In the genomic region with DNA sequence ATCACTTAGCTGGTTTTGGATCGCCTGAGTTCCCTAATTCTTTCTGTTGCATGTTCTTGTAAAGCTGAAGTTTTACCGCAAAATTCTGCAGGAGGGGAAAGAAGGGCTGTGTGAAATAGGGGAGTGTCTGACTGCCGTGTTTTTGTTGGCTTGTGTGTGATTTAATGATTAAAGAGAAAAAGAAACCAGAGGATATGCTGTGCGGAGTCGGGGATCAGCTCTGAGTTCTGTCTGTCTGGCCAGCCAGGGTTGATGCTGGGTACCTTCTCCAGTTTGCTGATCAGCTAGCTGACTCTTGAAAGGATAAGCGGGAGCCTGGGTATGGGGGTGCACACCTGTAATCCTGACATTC, we compare ENCODE assay signal across 9 mouse cellular contexts. TPM values are rescaled to one million over a fixed set of nuclear protein-coding genes. Genes with fewer than 3 reads are reported as not detected.
DNase-seq lines count a peak whose midpoint lies in the region; ATAC-seq and TF ChIP-seq lines count a peak whose summit lies in the region.
"Had no signal": no experiment of that assay in that cellular context is flagged by ENCODE, and none has a peak within 500 bp of the region (broad histone marks: within the 10 kb centered on the region; RNA-seq: fewer than 3 reads in every experiment).

No protein-coding gene starts in this region.

- peak overlapping the region; percentile 21; the same call in 1 of the 2 replicates for H3K4me2 ChIP-seq in forebrain, embryonic 15.5 days (replicated peaks)
- no peak overlapping the region for H3K4me2 ChIP-seq in forebrain, embryonic 13.5 days
- H3K4me2 ChIP-seq in lung, embryonic 14.5 days = peak overlapping the region; percentile 50
- H3K4me2 ChIP-seq in hindbrain, postnatal 0 days (ENCODE audit: low read depth, low read length) = peak overlapping the region; percentile 46
- peak overlapping the region; percentile 35; the same call in 1 of the 2 replicates for H3K4me2 ChIP-seq in midbrain, embryonic 15.5 days

- no peak for ATAC-seq in forebrain, embryonic 15.5 days (replicated peaks)
- no peak for ATAC-seq in forebrain, embryonic 13.5 days
- peak; percentile 10; the same call in 1 of the 2 replicates for ATAC-seq in lung, embryonic 14.5 days (ENCODE audit: insufficient read depth)
- no peak for ATAC-seq in hindbrain, postnatal 0 days
- no peak for ATAC-seq in midbrain, embryonic 15.5 days (replicated peaks)

- H3K27ac ChIP-seq in forebrain, embryonic 15.5 days (replicated peaks) = no peak overlapping the region
- H3K27ac ChIP-seq in forebrain, embryonic 13.5 days = no peak overlapping the region
- H3K27ac ChIP-seq in lung, embryonic 14.5 days (ENCODE audit: low read depth) = peak overlapping the region; percentile 65; the same call in 1 of the 2 replicates
- no peak overlapping the region for H3K27ac ChIP-seq in hindbrain, postnatal 0 days
- H3K27ac ChIP-seq in midbrain, embryonic 15.5 days = no peak overlapping the region

- H3K9ac ChIP-seq in forebrain, embryonic 15.5 days (replicated peaks) = no peak overlapping the region
- no peak overlapping the region for H3K9ac ChIP-seq in forebrain, embryonic 13.5 days
- H3K9ac ChIP-seq in lung, embryonic 14.5 days = no peak overlapping the region
- peak overlapping the region; percentile 2; the same call in 1 of the 2 replicates for H3K9ac ChIP-seq in hindbrain, postnatal 0 days (replicated peaks; ENCODE audit: low read length)
- no peak overlapping the region for H3K9ac ChIP-seq in midbrain, embryonic 15.5 days

- H3K4me3 ChIP-seq in forebrain, embryonic 15.5 days = no peak overlapping the region
- no peak overlapping the region for H3K4me3 ChIP-seq in forebrain, embryonic 13.5 days
- H3K4me3 ChIP-seq in lung, embryonic 14.5 days (ENCODE audit: low read depth, low read length) = no peak overlapping the region
- no peak overlapping the region for H3K4me3 ChIP-seq in lung, adult 2 months (replicated peaks; ENCODE audit: extremely low read depth, low read depth, low read length)
- no peak overlapping the region for H3K4me3 ChIP-seq in hindbrain, postnatal 0 days (ENCODE audit: low read length)
- H3K4me3 ChIP-seq in midbrain, embryonic 15.5 days = no peak overlapping the region

- H3K27me3 ChIP-seq in forebrain, embryonic 15.5 days = no peaks in the 10 kb centered on the region
- H3K27me3 ChIP-seq in forebrain, embryonic 13.5 days = no peaks in the 10 kb centered on the region
- no peaks in the 10 kb centered on the region for H3K27me3 ChIP-seq in lung, embryonic 14.5 days (ENCODE audit: insufficient read depth, low read length)
- H3K27me3 ChIP-seq in hindbrain, postnatal 0 days (ENCODE audit: insufficient read depth, low read length) = no peaks in the 10 kb centered on the region
- no peaks in the 10 kb centered on the region for H3K27me3 ChIP-seq in midbrain, embryonic 15.5 days (replicated peaks)

- no peak for TF ChIP-seq POLR2A in lung, adult 2 months (IDR thresholded peaks at IDR 0.05; ENCODE audit: borderline replicate concordance, extremely low read depth, low read depth, low read length)

- WGBS in forebrain, embryonic 15.5 days = 70% methylated on average over 6 of the region's 6 CpGs
- WGBS in forebrain, embryonic 13.5 days = 75% methylated on average over 6 of the region's 6 CpGs
- 30% methylated on average over 6 of the region's 6 CpGs for WGBS in lung, embryonic 14.5 days
- WGBS in lung, adult 2 months = 32% methylated on average over 6 of the region's 6 CpGs
- 62% methylated on average over 6 of the region's 6 CpGs for WGBS in hindbrain, postnatal 0 days
- WGBS in midbrain, embryonic 15.5 days = 69% methylated on average over 6 of the region's 6 CpGs

- no peaks in the 10 kb centered on the region for H3K9me3 ChIP-seq in forebrain, embryonic 15.5 days
- H3K9me3 ChIP-seq in forebrain, embryonic 13.5 days (replicated peaks) = no peaks in the 10 kb centered on the region
- H3K9me3 ChIP-seq in lung, embryonic 14.5 days (ENCODE audit: low read depth, low read length) = no peaks in the 10 kb centered on the region
- no peaks in the 10 kb centered on the region for H3K9me3 ChIP-seq in hindbrain, postnatal 0 days (ENCODE audit: low read length)
- no peaks in the 10 kb centered on the region for H3K9me3 ChIP-seq in midbrain, embryonic 15.5 days

- TF ChIP-seq CTCF in lung, embryonic 14.5 days (IDR thresholded peaks at IDR 0.05; ENCODE audit: low read depth) = no peak
- no peak for TF ChIP-seq CTCF in lung, adult 2 months (IDR thresholded peaks at IDR 0.05; ENCODE audit: insufficient read depth, low read length)
- TF ChIP-seq CTCF in hindbrain, postnatal 0 days (IDR thresholded peaks at IDR 0.05; ENCODE audit: low read depth) = no peak

- intact Hi-C loops in gastrocnemius, postnatal 14 days (cut with DNase I; ENCODE audit: low total_unique reads) = no loop called here

- H3K36me3 ChIP-seq in forebrain, embryonic 15.5 days = no peaks in the 10 kb centered on the region
- H3K36me3 ChIP-seq in forebrain, embryonic 13.5 days (ENCODE audit: poor library complexity, severe bottlenecking) = 0 out of 2 replicates have a peak, but pooled peaks cover 9% of the 10 kb centered on the region
- peaks cover 8% of the 10 kb centered on the region; the same call in 1 of the 2 replicates for H3K36me3 ChIP-seq in lung, embryonic 14.5 days (ENCODE audit: insufficient read depth)
- H3K36me3 ChIP-seq in hindbrain, postnatal 0 days (ENCODE audit: insufficient read depth, low read length) = no peaks in the 10 kb centered on the region
- no peaks in the 10 kb centered on the region for H3K36me3 ChIP-seq in midbrain, embryonic 15.5 days (replicated peaks)

- H3K4me1 ChIP-seq in forebrain, embryonic 15.5 days = peaks cover 12% of the 10 kb centered on the region
- peaks cover 10% of the 10 kb centered on the region for H3K4me1 ChIP-seq in forebrain, embryonic 13.5 days
- peaks cover 15% of the 10 kb centered on the region for H3K4me1 ChIP-seq in lung, embryonic 14.5 days (ENCODE audit: insufficient read depth)
- H3K4me1 ChIP-seq in lung, adult 2 months (ENCODE audit: control insufficient read depth, insufficient read depth, low read length) = peaks cover 9% of the 10 kb centered on the region
- peaks cover 7% of the 10 kb centered on the region; the same call in 1 of the 2 replicates for H3K4me1 ChIP-seq in hindbrain, postnatal 0 days (ENCODE audit: insufficient read depth, low read length)
- peaks cover 10% of the 10 kb centered on the region for H3K4me1 ChIP-seq in midbrain, embryonic 15.5 days

- DNase-seq in lung, embryonic 14.5 days = no peak
- DNase-seq in lung, adult 2 months = no peak
- no peak for DNase-seq in hindbrain, postnatal 0 days (ENCODE audit: low spot score)
- no peak for DNase-seq in adrenal gland, postnatal 10 days
- no peak for DNase-seq in gastrocnemius, postnatal 14 days

RNA-seq across cellular contexts. Expression of a gene that starts 9.4 kb away (rescaled TPM):
- polyA plus RNA-seq in forebrain, embryonic 15.5 days (2015; fragmentation: Nextera tagmentation; extraction: Ambion mirVana) = 0.94 and 1.5 TPM in 2 replicates
- polyA plus RNA-seq in forebrain, embryonic 13.5 days (2015; fragmentation: Nextera tagmentation; extraction: Ambion mirVana) = 2.6 and 3.3 TPM in 2 replicates
- 4.3 and 4.8 TPM in 2 replicates for polyA plus RNA-seq in lung, embryonic 14.5 days (2014; fragmentation: Nextera tagmentation; extraction: Ambion mirVana)
- 0.38 and 1.0 TPM in 2 replicates for polyA plus RNA-seq in lung, adult 2 months (2012; rRNA removed)
- total RNA-seq in hindbrain, postnatal 0 days (2014; rRNA removed) = 1.3 and 4.1 TPM in 2 replicates
- 0.58 and 0.64 TPM in 2 replicates for polyA plus RNA-seq in hindbrain, postnatal 0 days (2015; fragmentation: Nextera tagmentation; extraction: Ambion mirVana)
- 0.31 and 0.46 TPM in 2 replicates for polyA plus RNA-seq in midbrain, embryonic 15.5 days (2015; fragmentation: Nextera tagmentation; extraction: Ambion mirVana)
- 1 to 10 TPM; 1.6 to 1.8 TPM for total RNA-seq in adrenal gland, postnatal 10 days (2021)
- total RNA-seq in gastrocnemius, postnatal 14 days (2021) = 1 to 10 TPM; 1.5 to 2.0 TPM

RNA-seq across cellular contexts. Expression of a gene that starts 31.6 kb away (rescaled TPM):
- polyA plus RNA-seq in forebrain, embryonic 15.5 days (2015; fragmentation: Nextera tagmentation; extraction: Ambion mirVana) = not detected in 2 replicates
- polyA plus RNA-seq in forebrain, embryonic 13.5 days (2015; fragmentation: Nextera tagmentation; extraction: Ambion mirVana) = not detected in 2 replicates
- not detected in 2 replicates for polyA plus RNA-seq in lung, embryonic 14.5 days (2014; fragmentation: Nextera tagmentation; extraction: Ambion mirVana)
- polyA plus RNA-seq in lung, adult 2 months (2012; rRNA removed) = not detected in 2 replicates
- not detected in 2 replicates for total RNA-seq in hindbrain, postnatal 0 days (2014; rRNA removed)
- not detected in 2 replicates for polyA plus RNA-seq in hindbrain, postnatal 0 days (2015; fragmentation: Nextera tagmentation; extraction: Ambion mirVana)
- polyA plus RNA-seq in midbrain, embryonic 15.5 days (2015; fragmentation: Nextera tagmentation; extraction: Ambion mirVana) = not detected in 2 replicates
- total RNA-seq in adrenal gland, postnatal 10 days (2021) = not detected
- total RNA-seq in gastrocnemius, postnatal 14 days (2021) = not detected
- total RNA-seq: granulocyte monocyte progenitor cell, adult 5-6 weeks had no signal

RNA-seq across cellular contexts. Expression of a gene that starts 38.7 kb away (rescaled TPM):
- not detected in 2 replicates for polyA plus RNA-seq in forebrain, embryonic 15.5 days (2015; fragmentation: Nextera tagmentation; extraction: Ambion mirVana)
- not detected in 2 replicates for polyA plus RNA-seq in forebrain, embryonic 13.5 days (2015; fragmentation: Nextera tagmentation; extraction: Ambion mirVana)
- not detected in 2 replicates for polyA plus RNA-seq in lung, embryonic 14.5 days (2014; fragmentation: Nextera tagmentation; extraction: Ambion mirVana)
- 0.36 and 1.8 TPM in 2 replicates for polyA plus RNA-seq in lung, adult 2 months (2012; rRNA removed)
- not detected in 2 replicates for total RNA-seq in hindbrain, postnatal 0 days (2014; rRNA removed)
- 0.70 TPM in 1 of 2 replicates, not detected in the other for polyA plus RNA-seq in hindbrain, postnatal 0 days (2015; fragmentation: Nextera tagmentation; extraction: Ambion mirVana)
- 0.41 and 0.42 TPM in 2 replicates for polyA plus RNA-seq in midbrain, embryonic 15.5 days (2015; fragmentation: Nextera tagmentation; extraction: Ambion mirVana)
- not detected for total RNA-seq in adrenal gland, postnatal 10 days (2021)
- not detected for total RNA-seq in gastrocnemius, postnatal 14 days (2021)
- total RNA-seq: granulocyte monocyte progenitor cell, adult 5-6 weeks had no signal

RNA-seq across cellular contexts. Expression of a gene that starts 48.4 kb away (rescaled TPM):
- polyA plus RNA-seq in forebrain, embryonic 15.5 days (2015; fragmentation: Nextera tagmentation; extraction: Ambion mirVana) = not detected in 2 replicates
- not detected in 2 replicates for polyA plus RNA-seq in forebrain, embryonic 13.5 days (2015; fragmentation: Nextera tagmentation; extraction: Ambion mirVana)
- not detected in 2 replicates for polyA plus RNA-seq in lung, embryonic 14.5 days (2014; fragmentation: Nextera tagmentation; extraction: Ambion mirVana)
- polyA plus RNA-seq in lung, adult 2 months (2012; rRNA removed) = 0.83 and 1.8 TPM in 2 replicates
- not detected in 2 replicates for total RNA-seq in hindbrain, postnatal 0 days (2014; rRNA removed)
- not detected in 2 replicates for polyA plus RNA-seq in hindbrain, postnatal 0 days (2015; fragmentation: Nextera tagmentation; extraction: Ambion mirVana)
- polyA plus RNA-seq in midbrain, embryonic 15.5 days (2015; fragmentation: Nextera tagmentation; extraction: Ambion mirVana) = not detected in 2 replicates
- not detected for total RNA-seq in adrenal gland, postnatal 10 days (2021)
- total RNA-seq in gastrocnemius, postnatal 14 days (2021) = not detected
- total RNA-seq: granulocyte monocyte progenitor cell, adult 5-6 weeks had no signal

RNA-seq across cellular contexts. Expression of a gene that starts 53.6 kb away (rescaled TPM):
- polyA plus RNA-seq in forebrain, embryonic 15.5 days (2015; fragmentation: Nextera tagmentation; extraction: Ambion mirVana) = not detected in 2 replicates
- not detected in 2 replicates for polyA plus RNA-seq in forebrain, embryonic 13.5 days (2015; fragmentation: Nextera tagmentation; extraction: Ambion mirVana)
- not detected in 2 replicates for polyA plus RNA-seq in lung, embryonic 14.5 days (2014; fragmentation: Nextera tagmentation; extraction: Ambion mirVana)
- not detected in 2 replicates for polyA plus RNA-seq in lung, adult 2 months (2012; rRNA removed)
- total RNA-seq in hindbrain, postnatal 0 days (2014; rRNA removed) = not detected in 2 replicates
- polyA plus RNA-seq in hindbrain, postnatal 0 days (2015; fragmentation: Nextera tagmentation; extraction: Ambion mirVana) = not detected in 2 replicates
- not detected in 2 replicates for polyA plus RNA-seq in midbrain, embryonic 15.5 days (2015; fragmentation: Nextera tagmentation; extraction: Ambion mirVana)
- total RNA-seq in adrenal gland, postnatal 10 days (2021) = not detected
- not detected for total RNA-seq in gastrocnemius, postnatal 14 days (2021)
- total RNA-seq: granulocyte monocyte progenitor cell, adult 5-6 weeks had no signal
